Mouse (Mus musculus): ENCODE data around the gene Pex14.

DNA sequence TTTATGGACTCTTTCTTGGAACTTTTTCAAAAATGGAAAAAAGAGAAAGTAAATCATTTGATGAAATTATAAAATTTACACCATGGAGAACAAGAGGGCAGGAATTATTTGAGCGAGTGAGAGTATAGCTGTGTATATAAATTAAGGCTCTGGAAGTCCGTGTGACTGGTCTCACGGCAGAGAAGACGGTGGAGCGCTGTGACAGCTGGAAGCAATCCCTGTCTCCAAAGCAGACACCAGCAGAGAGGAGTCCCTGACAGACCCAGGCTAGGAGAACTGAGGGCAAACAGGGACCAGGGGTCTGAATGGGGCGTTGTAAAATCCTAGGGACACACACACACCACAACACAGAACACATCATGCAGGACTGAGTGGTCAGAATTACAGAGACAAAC, 26.4 kb upstream of the Pex14 start:
- TF ChIP-seq CTCF (IDR thresholded peaks at IDR 0.05; ENCODE audit: low read depth, low read length) = no peak
- no peak for TF ChIP-seq POLR2A (IDR thresholded peaks at IDR 0.05; ENCODE audit: extremely low read depth, insufficient read depth, low read length)

Data from liver, adult 2 months (tissue).